Mouse (Mus musculus) bone marrow, adult 2 months (tissue): ENCODE measurements at regions not wholly inside any gene's neighbourhood (a gene's known extent, or its start where the extent isn't known, plus 50 kb on each side); places are given as distances from the start of the nearest gene placed in this dataset.
"Not testable (repeated sequence)": the region's sequence is repeated elsewhere in the genome, so short reads cannot be mapped to it uniquely, and the experiment has no call there.

Experiments
- H3K27ac ChIP-seq: fragments of 200-500 bp; 2 replicates; pipeline ENCODE4 v1.5.1; 2012; ENCODE audit warnings: low read depth, mild to moderate bottlenecking, control low read depth, inconsistent platforms, low read length; ENCODE audit not compliant: control insufficient read depth, poor library complexity, insufficient read depth
- H3K4me1 ChIP-seq: fragments of 200-500 bp; 2 replicates; pipeline ENCODE4 v1.6.1; 2011; ENCODE audit warnings: low read length; ENCODE audit not compliant: control insufficient read depth, insufficient read depth
- H3K4me3 ChIP-seq: fragments of 200-500 bp; replicated peaks from 2 replicates; pipeline ENCODE3; 2011; ENCODE audit warnings: mild to moderate bottlenecking, low read depth, low read length, control low read depth; ENCODE audit not compliant: control insufficient read depth
- CTCF ChIP-seq: fragments of 200-500 bp; IDR thresholded peaks from 2 replicates; pipeline ENCODE4 v1.5.1; 2011; ENCODE audit warnings: low read length, control low read depth; ENCODE audit not compliant: control insufficient read depth, insufficient read depth
- POLR2A ChIP-seq: fragments of 200-500 bp; IDR thresholded peaks from 2 replicates; pipeline ENCODE4 v1.6.1; 2011; ENCODE audit warnings: low read depth, mild to moderate bottlenecking, control low read depth, low read length, borderline replicate concordance; ENCODE audit not compliant: control insufficient read depth
- WGBS: fragments of 180-500 bp; shearing (Covaris S2); methylation state at CpG from one replicate; pipeline ENCODE4 v1.1.7; 2018; 5-methylcytosine and 5-hydroxymethylcytosine counted together

- Histone ChIP-seq H3K4me3 (no peak overlapping the region), H3K27ac (no peak overlapping the region), H3K4me1 (no peaks in the 10 kb centered on the region; the same call in 1 of the 2 replicates)
- TF ChIP-seq POLR2A, result no peak
- TF ChIP-seq CTCF, result no peak
- WGBS, result 67% methylated on average over 8 of the region's 8 CpGs
These were observed 152.3 kb upstream of the Map1b start for GRCm38 (mm10) chr13:99668613-99669012.

GRCm38 (mm10) chr13:99666086-99666485 is 149.7 kb upstream of the Map1b start:
- Histone ChIP-seq H3K27ac (no peak overlapping the region), H3K4me1 (no peaks in the 10 kb centered on the region; the same call in 1 of the 2 replicates), H3K4me3 (no peak overlapping the region)
- TF ChIP-seq CTCF (no peak), POLR2A (no peak)
- 77% methylated on average over 7 of the region's 7 CpGs for WGBS

GRCm38 (mm10) chr13:99663422-99663821 is 147.1 kb upstream of the Map1b start:
- not testable (repeated sequence) for H3K4me3 ChIP-seq, H3K27ac ChIP-seq, H3K4me1 ChIP-seq
- WGBS, result 78% methylated on average over 12 of the region's 12 CpGs

- Histone ChIP-seq H3K27ac (no peak overlapping the region), H3K4me3 (no peak overlapping the region), H3K4me1 (no peaks in the 10 kb centered on the region; the same call in 1 of the 2 replicates)
- 46% methylated on average over 6 of the region's 6 CpGs for WGBS
- TF ChIP-seq POLR2A (no peak), CTCF (no peak)
These were observed 131.4 kb upstream of the Map1b start for GRCm38 (mm10) chr13:99647661-99648204.

GRCm38 (mm10) chr13:99644771-99645170 is 128.4 kb upstream of the Map1b start:
- Histone ChIP-seq H3K4me1 (no peaks in the 10 kb centered on the region; the same call in 1 of the 2 replicates), H3K27ac (no peak overlapping the region), H3K4me3 (no peak overlapping the region)
- TF ChIP-seq CTCF, result no peak
- no peak for TF ChIP-seq POLR2A
- 88% methylated on average over 1 of the region's 1 CpGs for WGBS

DNA sequence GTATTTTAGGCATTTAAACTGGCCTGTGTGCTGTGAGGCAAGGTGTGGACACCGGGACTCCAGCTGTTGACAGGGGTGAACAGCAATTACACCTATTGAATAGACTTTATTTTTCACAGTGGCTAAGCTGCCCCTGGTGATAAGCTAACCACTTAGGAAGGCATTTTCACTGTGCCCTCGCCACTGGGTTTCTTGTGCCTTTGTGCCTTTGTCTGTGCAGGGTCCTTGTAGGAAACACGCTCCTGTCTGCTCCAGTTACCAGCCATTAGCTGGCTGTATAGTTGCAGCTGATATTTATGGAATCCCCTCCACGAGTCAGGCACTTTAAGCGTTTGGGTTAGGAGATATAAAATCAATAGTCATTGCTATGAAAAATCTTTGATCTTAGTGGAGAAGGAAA is 126.5 kb upstream of the Map1b start:
- Histone ChIP-seq H3K4me3 (no peak overlapping the region), H3K27ac (no peak overlapping the region), H3K4me1 (no peaks in the 10 kb centered on the region; the same call in 1 of the 2 replicates)
- TF ChIP-seq POLR2A (no peak), CTCF (no peak)
- 45% methylated on average over 5 of the region's 5 CpGs for whole genome bisulfite sequencing

DNA sequence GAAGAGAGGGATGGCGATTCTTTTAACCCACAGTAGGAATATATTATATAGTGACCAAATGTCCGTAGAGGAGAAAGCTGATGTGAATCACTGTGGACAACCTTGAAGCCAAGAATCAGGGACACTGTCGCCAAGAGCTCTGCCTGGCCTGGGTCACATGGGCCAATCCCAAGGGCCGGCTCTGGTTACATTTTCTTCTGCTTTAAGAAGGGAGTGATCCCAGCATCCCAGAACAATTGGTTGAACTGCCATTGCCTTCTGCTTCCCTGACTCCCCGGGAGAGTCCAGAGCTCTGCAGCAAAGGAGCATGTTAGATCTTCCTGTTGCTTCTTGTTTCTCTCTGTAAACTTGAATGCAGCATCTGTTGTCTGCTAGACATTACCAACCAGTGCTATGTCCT is 126.0 kb upstream of the Map1b start:
- no peak for TF ChIP-seq CTCF
- Histone ChIP-seq H3K27ac (no peak overlapping the region), H3K4me1 (no peaks in the 10 kb centered on the region; the same call in 1 of the 2 replicates), H3K4me3 (no peak overlapping the region)
- WGBS, result 66% methylated on average over 5 of the region's 5 CpGs

DNA sequence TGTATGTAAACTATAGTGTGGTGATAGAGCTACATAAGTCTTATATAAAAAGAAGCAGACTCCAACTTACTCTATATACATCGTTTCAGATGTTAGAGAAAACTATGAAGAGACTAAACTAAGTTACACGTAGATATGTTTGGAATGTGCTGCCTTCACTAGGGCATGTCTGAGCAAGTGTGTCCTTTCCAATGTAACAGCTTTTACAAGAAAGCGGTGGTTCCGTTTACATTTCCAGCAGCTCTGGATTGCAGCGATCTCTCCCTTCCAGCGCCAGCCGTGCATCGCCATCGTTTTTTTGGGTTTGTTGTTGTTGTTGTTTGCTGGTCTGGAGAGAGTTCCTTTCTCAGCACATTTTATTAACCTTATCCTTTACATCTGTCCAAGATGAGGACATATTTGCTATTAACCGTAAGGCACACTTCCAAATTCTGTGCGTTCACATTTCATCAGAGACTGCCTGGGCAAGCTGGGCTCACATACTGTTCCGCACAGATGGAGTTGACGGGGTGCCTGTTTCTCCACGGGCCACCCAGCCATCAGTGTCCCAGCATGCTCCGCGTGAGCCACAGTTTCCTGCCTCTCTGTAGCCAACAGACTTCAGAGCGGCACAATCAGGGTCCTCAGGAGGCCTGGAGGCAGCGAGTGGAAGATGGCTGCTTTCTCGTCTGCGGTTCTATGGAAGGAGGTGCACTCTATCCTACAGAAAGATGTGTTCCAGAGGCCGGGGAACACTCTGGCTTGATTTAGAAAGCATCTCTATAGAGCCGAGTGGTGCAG is 125.2 kb upstream of the Map1b start:
- 79% methylated on average over 22 of the region's 22 CpGs for WGBS
- TF ChIP-seq POLR2A (no peak), CTCF (no peak)
- Histone ChIP-seq H3K4me3 (no peak overlapping the region), H3K27ac (no peak overlapping the region), H3K4me1 (no peaks in the 10 kb centered on the region; the same call in 1 of the 2 replicates)
